Mouse (Mus musculus): ENCODE measurements around the gene Gm10697.
"Not testable (repeated sequence)": the region's sequence is repeated elsewhere in the genome, so short reads cannot be mapped to it uniquely, and the experiment has no call there.

Gm10697 gene

GRCm38 (mm10) chr3:94072544-94072943 lies at the start of gene Gm10697:
TSS of gene Gm10697 (minus strand) at chr3:94072644.
- not testable (repeated sequence) for DNase-seq

DNA sequence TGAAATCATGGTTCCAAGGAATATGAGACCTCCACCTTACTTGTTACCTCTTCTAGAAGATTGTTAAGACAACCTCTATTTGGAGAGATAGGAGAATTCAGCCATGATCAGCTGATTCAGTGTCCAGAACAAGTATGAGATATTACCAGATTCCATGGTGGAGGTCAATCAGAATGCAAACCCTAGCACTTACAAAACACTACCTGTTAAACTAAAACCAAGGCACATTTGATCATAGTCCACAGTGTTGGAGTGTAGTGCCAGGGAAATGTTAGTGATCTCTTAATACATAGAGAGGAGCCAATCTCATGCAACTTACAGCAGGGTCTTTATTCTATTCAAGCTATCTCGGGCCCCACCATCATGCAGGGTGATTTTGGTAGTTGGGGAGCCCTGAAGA lies 42.6 kb upstream of the Gm10697 start:
- not testable (repeated sequence) for DNase-seq

DNA sequence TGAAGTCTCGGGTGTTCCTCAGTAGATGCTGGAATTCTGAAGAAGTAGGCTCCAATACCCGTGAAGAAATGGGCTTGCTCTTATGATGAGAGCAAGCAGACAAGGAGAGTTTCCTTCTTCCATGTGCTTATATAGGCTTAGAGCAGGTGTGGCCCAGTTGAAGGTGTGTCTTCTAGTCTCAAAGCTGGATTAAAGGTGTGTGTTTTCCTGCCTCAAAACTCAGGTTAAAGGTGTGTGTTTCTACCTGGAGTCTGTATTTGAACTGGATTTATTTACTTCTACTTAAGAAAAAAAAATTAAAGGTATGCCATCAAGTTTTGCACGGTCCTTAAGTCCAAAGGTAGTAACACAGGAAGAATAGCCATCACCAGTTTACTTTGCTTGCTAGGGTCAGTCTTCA lies 17.7 kb downstream of the Gm10697 start, which contains the start of gene Gm9125:
TSS of gene Gm9125 (minus strand) at position 101 of the 400 bp plus-strand sequence.
- DNase-seq = not testable (repeated sequence)

GRCm38 (mm10) chr3:94049566-94050121 lies 22.8 kb downstream of the Gm10697 start:
- not testable (repeated sequence) for DNase-seq

DNA sequence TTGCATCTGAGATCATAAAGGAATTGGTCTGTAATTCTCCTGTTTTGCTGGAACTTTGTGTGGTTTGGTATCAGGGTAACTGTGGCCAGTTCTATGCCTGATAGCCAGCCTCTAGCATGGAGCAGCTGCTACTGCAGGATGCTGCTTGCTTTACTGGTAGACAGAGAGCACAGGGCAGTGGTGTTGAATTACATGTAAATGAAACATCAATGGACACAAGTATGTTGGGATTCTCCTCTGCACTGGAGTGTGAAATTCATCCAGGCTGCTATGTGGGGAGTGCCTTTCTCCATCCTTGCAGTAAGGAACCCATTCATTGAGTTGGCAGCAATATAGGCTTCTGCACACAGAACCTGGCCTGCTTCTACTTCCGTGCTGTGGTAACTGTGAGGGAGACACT lies 34.2 kb downstream of the Gm10697 start:
- not testable (repeated sequence) for DNase-seq

DNA sequence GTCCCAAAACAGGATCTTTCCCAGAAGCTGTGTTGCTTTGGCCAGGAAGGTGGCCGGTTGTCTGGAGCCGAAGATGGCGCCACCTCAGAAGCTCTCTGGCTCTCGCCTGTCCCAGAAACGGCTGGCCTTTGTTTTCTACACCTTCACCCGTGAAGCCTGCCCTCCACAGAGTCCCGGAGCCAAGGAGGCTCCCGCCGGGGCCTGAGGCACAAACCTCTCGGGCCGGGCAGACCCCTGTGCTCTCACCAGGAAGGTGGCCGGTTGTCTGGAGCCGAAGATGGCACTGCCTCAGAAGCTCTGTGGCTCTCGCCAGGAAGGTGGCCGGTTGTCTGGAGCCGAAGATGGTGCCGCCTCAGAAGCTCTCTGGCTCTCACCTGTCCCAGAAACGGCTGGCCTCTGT lies 38.0 kb downstream of the Gm10697 start:
- DNase-seq = not testable (repeated sequence)
